Mouse (Mus musculus) stomach, postnatal 0 days (tissue): ENCODE measurements at regions not wholly inside any gene's neighbourhood (a gene's known extent, or its start where the extent isn't known, plus 50 kb on each side); places are given as distances from the start of the nearest gene placed in this dataset.
A peak's percentile ranks its signal among the peaks of the same experiment; 100 is the strongest.

Experiments used
- ATAC-seq: fragments of 200-750 bp; cut with Nextera tagmentation; 2 replicates; pipeline ENCODE4 v1.8.0; 2017; ENCODE audit not compliant: low FRiP score, low TSS enrichment
- DNase-seq: peaks from one replicate; pipeline ENCODE4 v3.0.0-alpha.2; 2016; ENCODE audit warnings: low spot score
- H3K27ac ChIP-seq: fragments of 300-500 bp; sonication (generic); replicated peaks from 2 replicates; pipeline ENCODE4 v1.5.1; 2014; ENCODE audit warnings: mild to moderate bottlenecking, control low read depth
- H3K27me3 ChIP-seq: fragments of 300-500 bp; sonication (generic); 2 replicates; pipeline ENCODE4 v1.6.1; 2014; ENCODE audit warnings: low read length; ENCODE audit not compliant: control insufficient read depth, insufficient read depth
- H3K36me3 ChIP-seq: fragments of 300-500 bp; sonication (generic); 2 replicates; pipeline ENCODE4 v1.6.1; 2014; ENCODE audit warnings: low read length, mixed read lengths; ENCODE audit not compliant: control insufficient read depth, insufficient read depth
- H3K4me1 ChIP-seq: fragments of 300-500 bp; sonication (generic); replicated peaks from 2 replicates; pipeline ENCODE4 v1.6.1; 2014; ENCODE audit warnings: antibody characterized with exemption; ENCODE audit not compliant: control insufficient read depth, insufficient read depth
- H3K4me2 ChIP-seq: fragments of 300-500 bp; sonication (generic); replicated peaks from 2 replicates; pipeline ENCODE4 v1.6.1; 2014; ENCODE audit warnings: low read depth, mild to moderate bottlenecking, control low read depth, moderate library complexity
- H3K4me3 ChIP-seq: fragments of 300-500 bp; sonication (generic); 2 replicates; pipeline ENCODE4 v1.5.1; 2014; ENCODE audit warnings: low read depth, low read length, control low read depth
- H3K9ac ChIP-seq: fragments of 300-500 bp; sonication (generic); 2 replicates; pipeline ENCODE4 v1.6.1; 2014; ENCODE audit warnings: mild to moderate bottlenecking, low read length, control low read depth, mixed read lengths
- H3K9me3 ChIP-seq: fragments of 300-500 bp; sonication (generic); 2 replicates; pipeline ENCODE4 v1.6.1; 2016; ENCODE audit warnings: low read length; ENCODE audit not compliant: control insufficient read depth
- CTCF ChIP-seq: IDR thresholded peaks from 2 replicates; pipeline ENCODE4 v1.5.1; 2016; ENCODE audit warnings: antibody characterized with exemption, low read depth, mild to moderate bottlenecking, moderate library complexity
- EP300 ChIP-seq: optimal IDR thresholded peaks from 2 replicates; pipeline ENCODE3; 2016; ENCODE audit warnings: antibody characterized with exemption
- WGBS: fragments of 180-500 bp; shearing (Covaris S2); extraction: QIAGEN DNeasy Blood & Tissue Kit; methylation state at CpG from one replicate; pipeline ENCODE4 v1.1.7; 2014; 5-methylcytosine and 5-hydroxymethylcytosine counted together

DNA sequence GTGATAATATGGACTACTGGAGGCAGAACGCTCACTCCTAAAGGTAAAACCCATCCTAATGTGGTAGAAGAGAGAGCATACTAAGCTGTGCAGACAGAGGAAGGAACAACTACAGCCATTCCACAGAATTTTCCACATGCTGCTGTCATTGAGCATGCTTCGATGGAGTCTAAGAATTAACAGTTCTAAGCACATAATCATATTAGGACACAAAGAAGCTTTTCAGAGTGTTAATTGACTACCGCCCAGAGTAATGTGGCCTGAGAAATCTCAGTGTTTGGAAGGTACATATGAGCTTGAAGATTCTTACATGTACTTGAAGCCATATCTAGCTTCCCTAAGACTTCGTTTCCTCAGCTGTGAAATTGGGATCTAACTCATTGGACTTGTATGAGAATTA lies 508.3 kb upstream of the Dmac1 start:
- H3K27me3 ChIP-seq = no peaks in the 10 kb centered on the region
- H3K4me1 ChIP-seq = no peaks in the 10 kb centered on the region
- no peak overlapping the region for H3K4me3 ChIP-seq
- TF ChIP-seq CTCF (no peak), EP300 (no peak)
- ATAC-seq (no peak), DNase-seq (no peak)
- no peak overlapping the region for H3K27ac ChIP-seq
- H3K36me3 ChIP-seq = no peaks in the 10 kb centered on the region
- H3K4me2 ChIP-seq = no peak overlapping the region
- 90% methylated on average over 4 of the region's 4 CpGs for WGBS
- no peaks in the 10 kb centered on the region for H3K9me3 ChIP-seq
- no peak overlapping the region for H3K9ac ChIP-seq

- Histone ChIP-seq H3K4me1 (no peaks in the 10 kb centered on the region), H3K9ac (no peak overlapping the region), H3K4me2 (no peak overlapping the region), H3K36me3 (no peaks in the 10 kb centered on the region), H3K27me3 (no peaks in the 10 kb centered on the region), H3K9me3 (no peaks in the 10 kb centered on the region), H3K27ac (no peak overlapping the region), H3K4me3 (no peak overlapping the region)
- WGBS = 77% methylated on average over 1 of the region's 1 CpGs
- no peak for TF ChIP-seq CTCF
- ATAC-seq = no peak
- DNase-seq = no peak
Measured at GRCm38 (mm10) chr4:75779492-75779891, 501.4 kb upstream of the Dmac1 start.

- H3K4me2 ChIP-seq = no peak overlapping the region
- H3K36me3 ChIP-seq = no peaks in the 10 kb centered on the region
- H3K9me3 ChIP-seq = no peaks in the 10 kb centered on the region
- no peak overlapping the region for H3K9ac ChIP-seq
- DNase-seq (no peak), ATAC-seq (no peak)
- 28% methylated on average over 1 of the region's 1 CpGs for WGBS
- TF ChIP-seq CTCF = no peak
- TF ChIP-seq EP300 = no peak
- H3K4me3 ChIP-seq = no peak overlapping the region
- no peaks in the 10 kb centered on the region for H3K27me3 ChIP-seq
- H3K27ac ChIP-seq = no peak overlapping the region
- no peaks in the 10 kb centered on the region for H3K4me1 ChIP-seq
Measured at GRCm38 (mm10) chr4:75764141-75764540, 486.0 kb upstream of the Dmac1 start.

DNA sequence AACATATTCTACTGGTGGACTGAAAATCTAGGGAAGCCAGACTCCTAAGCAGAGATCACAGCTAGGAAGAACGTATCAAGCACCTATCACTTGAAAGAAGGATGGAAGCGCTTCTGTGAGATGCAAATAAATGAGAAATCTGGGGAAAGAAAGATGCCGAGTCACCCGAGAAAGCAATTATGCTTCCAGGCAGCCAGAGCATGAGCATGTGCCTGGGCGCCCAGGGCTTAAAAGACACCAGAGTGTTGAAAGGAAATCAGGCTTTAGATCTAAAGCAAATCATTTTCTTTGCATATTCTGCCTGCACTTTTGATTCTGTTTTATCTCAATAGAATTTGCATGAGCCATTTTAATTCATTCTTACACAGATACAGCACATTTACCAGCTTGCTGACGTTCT lies 466.5 kb upstream of the Dmac1 start:
- no peak overlapping the region for H3K4me3 ChIP-seq
- H3K27ac ChIP-seq = no peak overlapping the region
- ATAC-seq (no peak), DNase-seq (no peak)
- no peaks in the 10 kb centered on the region for H3K36me3 ChIP-seq
- H3K4me2 ChIP-seq = no peak overlapping the region
- no peaks in the 10 kb centered on the region for H3K27me3 ChIP-seq
- 51% methylated on average over 6 of the region's 6 CpGs for WGBS
- no peak overlapping the region for H3K9ac ChIP-seq
- TF ChIP-seq CTCF (no peak), EP300 (no peak)
- no peaks in the 10 kb centered on the region for H3K9me3 ChIP-seq
- H3K4me1 ChIP-seq = no peaks in the 10 kb centered on the region

DNA sequence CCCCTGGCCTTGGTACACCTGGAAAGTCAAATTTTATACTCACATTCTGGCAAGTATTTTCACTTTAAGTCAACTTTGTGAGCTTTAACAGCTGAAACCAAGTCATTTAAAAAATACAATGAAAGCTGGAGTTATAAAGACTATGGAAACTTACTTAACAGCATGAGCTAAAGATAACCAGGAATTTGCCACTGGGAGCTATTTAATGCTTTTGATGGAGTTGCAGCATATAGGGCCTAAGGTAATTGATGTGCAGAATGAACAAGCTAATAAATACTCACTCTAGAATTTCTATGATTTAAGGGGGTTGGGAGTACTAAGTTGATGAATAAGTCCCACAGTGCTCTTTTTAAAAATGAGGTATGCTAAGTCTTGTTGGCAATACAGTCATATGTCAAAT lies 463.5 kb upstream of the Dmac1 start:
- Histone ChIP-seq H3K4me3 (no peak overlapping the region), H3K4me2 (no peak overlapping the region), H3K27me3 (no peaks in the 10 kb centered on the region), H3K4me1 (no peaks in the 10 kb centered on the region), H3K27ac (no peak overlapping the region), H3K36me3 (no peaks in the 10 kb centered on the region), H3K9me3 (no peaks in the 10 kb centered on the region), H3K9ac (no peak overlapping the region)
- ATAC-seq (no peak), DNase-seq (no peak)
- no peak for TF ChIP-seq CTCF
- no peak for TF ChIP-seq EP300

GRCm38 (mm10) chr4:75730798-75731400 lies 452.8 kb upstream of the Dmac1 start:
- no peak overlapping the region for H3K4me3 ChIP-seq
- H3K36me3 ChIP-seq = no peaks in the 10 kb centered on the region
- ATAC-seq (peak; percentile 71), DNase-seq (peak; percentile 15)
- no peaks in the 10 kb centered on the region for H3K9me3 ChIP-seq
- no peak overlapping the region for H3K27ac ChIP-seq
- WGBS = 55% methylated on average over 3 of the region's 3 CpGs
- no peak overlapping the region for H3K9ac ChIP-seq
- no peaks in the 10 kb centered on the region for H3K27me3 ChIP-seq
- no peak overlapping the region for H3K4me2 ChIP-seq
- TF ChIP-seq EP300 (no peak), CTCF (no peak)
- H3K4me1 ChIP-seq = no peaks in the 10 kb centered on the region
